Mouse (Mus musculus) spleen, postnatal 10 days (tissue): ENCODE data around the gene Olfr1301.

ENCODE experiments used
- DNase-seq, 2 experiments: peaks; one replicate each; pipeline ENCODE4 v3.0.0; 2021 to 2022; ENCODE audit warnings: low spot score in 2 of 2

Olfr1301 gene

GRCm38 (mm10) chr2:111750706-111751105 is at the start of gene Olfr1301:
TSS of gene Olfr1301 (plus strand) at chr2:111751006.
- DNase-seq, result no peak

- no peak for DNase-seq
These were observed 24.1 kb upstream of the Olfr1301 start for GRCm38 (mm10) chr2:111726739-111727138.

DNA sequence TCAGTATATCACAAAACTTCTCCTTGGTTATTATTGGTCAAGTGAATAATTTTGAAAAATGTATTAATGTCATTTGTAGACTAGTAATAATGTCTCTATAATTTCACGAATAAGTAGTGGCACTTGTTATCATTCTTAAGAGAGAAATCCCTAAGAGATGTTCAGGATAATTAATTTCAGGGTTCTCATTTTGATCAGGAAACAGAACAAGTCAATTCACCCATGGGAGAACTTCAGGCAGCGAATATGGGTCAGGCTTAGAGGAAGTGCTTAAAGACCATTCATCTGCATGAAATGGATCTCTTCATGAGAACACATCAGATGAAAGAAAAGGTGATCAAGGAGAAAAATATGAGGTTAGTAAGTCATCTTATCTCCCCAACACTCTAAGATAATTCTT is 26.3 kb downstream of the Olfr1301 start, which contains the start of gene Olfr1302:
TSS of gene Olfr1302 (plus strand) at position 301 of the 400 bp plus-strand sequence.
- no peak for DNase-seq
